Mouse (Mus musculus) heart, embryonic 10.5 days (tissue): ENCODE measurements around the gene Rab12. TPM values are rescaled to one million over a fixed set of nuclear protein-coding genes. Genes with fewer than 3 reads are reported as not detected.
"Not testable (repeated sequence)": the region's sequence is repeated elsewhere in the genome, so short reads cannot be mapped to it uniquely, and the experiment has no call there.

ENCODE experiments used
- DNase-seq: peaks from one replicate; pipeline ENCODE4 v3.0.0-alpha.2; 2017; ENCODE audit warnings: low spot score
- H3K27ac ChIP-seq: fragments of 300-500 bp; sonication (generic); 2 replicates; pipeline ENCODE4 v1.5.1; 2016; ENCODE audit warnings: mild to moderate bottlenecking
- H3K27me3 ChIP-seq: fragments of 300-500 bp; sonication (generic); 2 replicates; pipeline ENCODE4 v1.6.1; 2016; ENCODE audit warnings: mild to moderate bottlenecking; ENCODE audit not compliant: poor library complexity, insufficient read depth, severe bottlenecking
- H3K36me3 ChIP-seq: fragments of 300-500 bp; sonication (generic); 2 replicates; pipeline ENCODE4 v1.6.1; 2016; ENCODE audit warnings: mild to moderate bottlenecking, moderate library complexity
- H3K4me1 ChIP-seq: fragments of 300-500 bp; sonication (generic); 2 replicates; pipeline ENCODE4 v1.6.1; 2016; ENCODE audit warnings: mild to moderate bottlenecking
- H3K4me3 ChIP-seq: fragments of 300-500 bp; sonication (generic); 2 replicates; pipeline ENCODE4 v1.5.1; 2016; ENCODE audit warnings: mild to moderate bottlenecking, moderate library complexity
- H3K9me3 ChIP-seq: fragments of 300-500 bp; sonication (generic); 2 replicates; pipeline ENCODE4 v1.6.1; 2016; ENCODE audit warnings: mild to moderate bottlenecking, moderate library complexity
- WGBS: fragments of 180-500 bp; shearing (Covaris S2); methylation state at CpG from one replicate; pipeline ENCODE4 v1.1.7; 2016; 5-methylcytosine and 5-hydroxymethylcytosine counted together
- polyA plus RNA-seq: library from polyadenylated mRNA; unstranded; fragments of >200 nt; fragmentation: Nextera tagmentation; extraction: Ambion mirVana; gene quantifications from 2 replicates; pipeline ENCODE4 v1.2.1, GENCODE M21; 2016

Rab12 gene
- 41.4 and 46.3 TPM in 2 replicates for polyA plus RNA-seq

GRCm38 (mm10) chr17:66519554-66520553 is at the start of gene Rab12:
TSS of gene Rab12 (minus strand) at chr17:66519729.
- Histone ChIP-seq H3K27ac (peak within 1 kb of the TSS; percentile 93), H3K9me3 (no peaks in the 10 kb centered on the region), H3K4me3 (peak within 1 kb of the TSS; percentile 88), H3K36me3 (peaks cover 7% of the 10 kb centered on the region; the same call in 1 of the 2 replicates), H3K4me1 (peaks cover 9% of the 10 kb centered on the region), H3K27me3 (no peaks in the 10 kb centered on the region)
- DNase-seq, result peak; percentile 93
- WGBS, result 8% methylated on average over 71 of the region's 71 CpGs

DNA sequence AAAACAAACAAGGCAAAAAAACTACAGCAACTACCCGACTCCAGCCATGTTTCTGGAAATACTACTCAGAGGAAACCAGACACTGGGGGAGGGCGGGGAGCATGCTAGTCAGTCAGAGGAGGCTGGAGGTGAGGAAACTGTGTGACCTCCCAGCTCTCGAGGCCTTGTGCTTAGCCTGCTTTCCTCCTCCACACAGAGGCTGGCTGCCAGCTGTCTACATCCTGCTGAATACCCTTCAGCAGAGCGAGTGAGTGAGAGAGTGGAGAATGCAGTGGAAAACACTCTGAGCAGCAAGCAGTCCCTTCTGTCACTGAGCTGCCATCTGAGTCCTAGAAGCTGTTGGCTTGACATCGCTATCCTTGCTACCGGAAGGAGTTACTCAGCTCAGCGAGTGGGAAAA is 44.7 kb upstream of the Rab12 start:
- no peak for DNase-seq
- H3K27ac ChIP-seq, result no peak overlapping the region
- no peaks in the 10 kb centered on the region for H3K27me3 ChIP-seq
- WGBS, result 62% methylated on average over 7 of the region's 7 CpGs
- no peaks in the 10 kb centered on the region for H3K36me3 ChIP-seq
- no peak overlapping the region for H3K4me3 ChIP-seq
- H3K9me3 ChIP-seq, result peaks cover 5% of the 10 kb centered on the region; the same call in 1 of the 2 replicates
- H3K4me1 ChIP-seq, result peaks cover 6% of the 10 kb centered on the region; the same call in 1 of the 2 replicates

DNA sequence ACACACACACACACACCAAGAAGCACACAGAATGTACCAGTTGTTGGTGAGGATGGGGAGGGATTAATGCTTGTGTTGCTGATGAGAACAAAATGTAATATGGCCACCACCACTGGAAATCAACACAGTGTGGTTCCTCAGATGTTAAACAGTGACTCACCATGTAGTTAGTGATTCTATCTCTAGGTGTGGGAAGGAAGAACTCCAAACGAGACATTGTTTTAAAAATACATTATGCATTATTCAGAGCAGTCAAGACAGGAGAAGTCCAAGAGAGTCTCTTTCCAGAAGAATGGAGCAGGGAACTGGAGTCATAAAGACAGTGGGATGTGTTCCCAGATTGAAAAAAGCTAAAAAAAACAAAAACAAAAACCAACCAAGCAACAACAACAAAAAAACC is 44.0 kb upstream of the Rab12 start:
- 63% methylated on average over 1 of the region's 1 CpGs for WGBS
- H3K4me1 ChIP-seq, result peaks cover 6% of the 10 kb centered on the region; the same call in 1 of the 2 replicates
- H3K4me3 ChIP-seq, result no peak overlapping the region
- H3K27me3 ChIP-seq, result no peaks in the 10 kb centered on the region
- peaks cover 5% of the 10 kb centered on the region; the same call in 1 of the 2 replicates for H3K9me3 ChIP-seq
- no peaks in the 10 kb centered on the region for H3K36me3 ChIP-seq
- H3K27ac ChIP-seq, result no peak overlapping the region
- DNase-seq, result no peak

- Histone ChIP-seq H3K27me3 (no peaks in the 10 kb centered on the region), H3K36me3 (no peaks in the 10 kb centered on the region), H3K9me3 (peaks cover 5% of the 10 kb centered on the region; the same call in 1 of the 2 replicates), H3K4me3 (no peak overlapping the region), H3K27ac (no peak overlapping the region), H3K4me1 (peaks cover 3% of the 10 kb centered on the region; the same call in 1 of the 2 replicates)
- 68% methylated on average over 2 of the region's 2 CpGs for WGBS
- DNase-seq, result no peak
Measured at GRCm38 (mm10) chr17:66561380-66561779, 41.9 kb upstream of the Rab12 start.

- H3K4me3 ChIP-seq, result no peak overlapping the region
- no peak for DNase-seq
- no peaks in the 10 kb centered on the region for H3K9me3 ChIP-seq
- no peaks in the 10 kb centered on the region for H3K27me3 ChIP-seq
- no peaks in the 10 kb centered on the region for H3K4me1 ChIP-seq
- WGBS, result 86% methylated on average over 17 of the region's 17 CpGs
- H3K27ac ChIP-seq, result no peak overlapping the region
- H3K36me3 ChIP-seq, result no peaks in the 10 kb centered on the region
Measured at GRCm38 (mm10) chr17:66558404-66559317, 39.1 kb upstream of the Rab12 start.

- H3K27ac ChIP-seq, result no peak overlapping the region
- H3K4me1 ChIP-seq, result no peaks in the 10 kb centered on the region
- no peak overlapping the region for H3K4me3 ChIP-seq
- H3K36me3 ChIP-seq, result no peaks in the 10 kb centered on the region
- WGBS, result 82% methylated on average over 4 of the region's 4 CpGs
- no peak for DNase-seq
- no peaks in the 10 kb centered on the region for H3K27me3 ChIP-seq
- H3K9me3 ChIP-seq, result 0 out of 2 replicates have a peak, but pooled peaks cover 3% of the 10 kb centered on the region
Measured at GRCm38 (mm10) chr17:66552690-66553089, 33.2 kb upstream of the Rab12 start.

DNA sequence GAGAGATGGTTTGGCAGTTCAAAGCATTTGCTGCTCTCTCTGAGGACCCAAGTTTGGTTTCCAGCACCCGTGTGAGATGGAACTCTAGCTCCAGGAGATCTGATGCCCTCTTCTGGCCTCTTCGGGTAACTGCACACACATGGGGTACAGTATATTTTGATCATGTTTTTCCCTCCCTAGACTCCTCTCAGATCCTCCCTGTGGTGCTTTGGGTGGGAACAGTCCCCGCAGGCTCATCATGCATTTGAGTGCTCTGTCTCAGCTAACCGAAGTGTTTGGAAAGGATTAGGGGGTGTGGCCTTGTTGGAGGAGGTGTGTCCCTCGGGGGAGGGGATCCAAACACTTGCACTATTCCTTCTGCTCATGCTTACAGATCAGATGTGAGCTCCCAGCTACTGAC is 31.0 kb upstream of the Rab12 start:
- Histone ChIP-seq H3K36me3 (no peaks in the 10 kb centered on the region), H3K4me1 (no peaks in the 10 kb centered on the region), H3K27ac (no peak overlapping the region), H3K27me3 (no peaks in the 10 kb centered on the region), H3K9me3 (0 out of 2 replicates have a peak, but pooled peaks cover 3% of the 10 kb centered on the region), H3K4me3 (no peak overlapping the region)
- WGBS, result 85% methylated on average over 5 of the region's 5 CpGs
- no peak for DNase-seq

DNA sequence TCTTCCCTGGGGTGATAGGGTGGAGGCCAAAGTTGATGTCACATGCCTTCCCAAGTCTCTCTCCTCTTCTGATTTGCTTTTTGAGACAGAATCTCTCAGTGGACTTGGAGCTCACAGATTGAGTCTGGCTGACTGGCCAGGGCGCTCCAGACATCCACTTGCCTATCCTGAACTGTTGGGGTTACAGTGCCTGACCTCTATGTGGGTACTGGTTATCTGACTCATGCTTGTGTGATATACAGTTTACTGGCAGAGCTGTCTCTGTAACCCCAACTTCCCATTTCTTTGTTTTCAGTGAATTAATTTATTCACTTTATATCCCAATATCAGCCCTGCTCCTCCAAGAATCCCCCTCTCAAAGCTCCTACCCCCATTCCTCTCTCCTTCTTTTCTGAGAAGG is 12.8 kb upstream of the Rab12 start:
- 88% methylated on average over 1 of the region's 1 CpGs for WGBS
- Histone ChIP-seq H3K4me3 (no peak overlapping the region), H3K36me3 (no peaks in the 10 kb centered on the region), H3K9me3 (peaks cover 4% of the 10 kb centered on the region; the same call in 1 of the 2 replicates), H3K27ac (no peak overlapping the region), H3K27me3 (no peaks in the 10 kb centered on the region), H3K4me1 (no peaks in the 10 kb centered on the region)
- no peak for DNase-seq

DNA sequence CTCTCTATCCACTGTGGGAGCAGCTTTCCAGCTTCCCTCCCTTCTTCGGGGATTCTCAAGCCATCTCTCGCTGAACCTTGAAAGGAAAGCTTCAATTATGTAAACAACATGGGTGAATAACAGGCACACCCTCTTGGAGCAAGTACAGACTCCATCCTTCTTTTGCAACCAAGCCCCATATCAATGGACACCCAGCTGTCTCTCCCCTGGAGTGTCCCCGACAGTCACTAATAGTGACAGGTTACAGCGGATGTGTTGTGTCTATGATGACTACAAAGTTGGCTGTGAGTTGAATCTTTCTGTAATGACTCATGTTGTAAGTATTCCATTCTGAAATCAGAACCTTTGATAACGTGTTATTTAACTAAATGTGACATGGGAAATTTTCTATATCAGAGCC is 3.9 kb upstream of the Rab12 start:
- H3K4me1 ChIP-seq, result peaks cover 5% of the 10 kb centered on the region
- no peaks in the 10 kb centered on the region for H3K36me3 ChIP-seq
- DNase-seq, result no peak
- no peak overlapping the region for H3K27ac ChIP-seq
- no peaks in the 10 kb centered on the region for H3K9me3 ChIP-seq
- 76% methylated on average over 5 of the region's 5 CpGs for WGBS
- H3K4me3 ChIP-seq, result no peak overlapping the region
- H3K27me3 ChIP-seq, result no peaks in the 10 kb centered on the region

DNA sequence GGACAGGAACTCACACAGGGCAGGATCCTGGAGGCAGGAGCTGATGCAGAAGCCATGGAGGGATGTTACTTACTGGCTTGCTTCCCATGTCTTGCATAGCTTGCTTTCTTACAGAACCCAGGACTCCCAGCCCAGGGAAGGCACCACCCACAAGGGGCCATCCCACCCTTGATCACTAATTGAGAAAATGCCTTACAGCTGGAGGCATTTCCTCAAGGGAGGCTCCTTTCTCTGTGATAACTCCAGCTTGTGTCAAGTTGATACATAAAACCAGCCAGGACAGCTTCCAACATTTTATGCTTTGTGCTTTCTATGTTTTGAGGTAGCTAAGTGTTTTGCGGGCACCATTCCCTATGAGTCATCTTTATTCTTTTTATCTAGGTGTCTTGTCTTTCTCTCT is 3.1 kb upstream of the Rab12 start:
- H3K4me3 ChIP-seq, H3K36me3 ChIP-seq, H3K4me1 ChIP-seq, DNase-seq, H3K9me3 ChIP-seq, H3K27me3 ChIP-seq, H3K27ac ChIP-seq: not testable (repeated sequence)
- WGBS, result 91% methylated on average over 1 of the region's 1 CpGs

DNA sequence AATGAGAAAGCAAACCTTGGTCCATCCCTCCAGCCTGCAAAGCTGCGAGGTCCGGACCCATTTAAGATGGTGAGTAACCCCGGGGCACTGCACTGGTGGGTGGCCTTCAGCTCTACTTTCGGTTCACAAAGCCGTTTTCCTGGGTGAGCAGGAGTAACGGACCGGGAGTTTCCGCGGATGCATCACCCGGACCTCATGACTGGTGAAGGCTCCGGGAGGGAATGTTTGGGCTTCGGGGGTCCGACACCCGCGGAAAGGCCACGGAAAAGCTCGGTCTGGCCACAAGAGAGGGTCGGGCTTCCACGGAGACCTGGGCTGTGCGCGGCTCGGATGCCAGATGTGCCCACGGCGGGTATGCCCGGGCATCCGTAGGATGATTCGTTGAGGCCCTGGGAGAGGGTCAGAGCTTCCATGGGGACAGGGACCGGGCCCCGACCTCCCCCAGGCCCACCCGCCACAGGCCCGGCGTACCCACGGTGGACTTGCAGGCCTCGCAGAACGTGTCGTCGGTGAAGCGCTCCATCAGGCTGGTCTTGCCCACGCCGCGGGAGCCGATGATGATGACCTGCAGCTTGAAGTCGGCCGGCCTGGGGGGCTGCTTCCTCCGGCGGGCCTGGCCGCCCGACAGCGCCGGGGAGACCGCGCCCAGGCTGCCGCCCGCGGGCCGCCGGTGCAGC is 514 bp downstream of the Rab12 start:
- peak; percentile 77 for DNase-seq
- peak overlapping the region; percentile 93 for H3K27ac ChIP-seq
- H3K9me3 ChIP-seq, result no peaks in the 10 kb centered on the region
- H3K36me3 ChIP-seq, result peaks cover 7% of the 10 kb centered on the region; the same call in 1 of the 2 replicates
- under 1% methylated on average over 57 of the region's 57 CpGs for WGBS
- H3K27me3 ChIP-seq, result no peaks in the 10 kb centered on the region
- peak overlapping the region; percentile 88 for H3K4me3 ChIP-seq
- peaks cover 9% of the 10 kb centered on the region for H3K4me1 ChIP-seq

DNA sequence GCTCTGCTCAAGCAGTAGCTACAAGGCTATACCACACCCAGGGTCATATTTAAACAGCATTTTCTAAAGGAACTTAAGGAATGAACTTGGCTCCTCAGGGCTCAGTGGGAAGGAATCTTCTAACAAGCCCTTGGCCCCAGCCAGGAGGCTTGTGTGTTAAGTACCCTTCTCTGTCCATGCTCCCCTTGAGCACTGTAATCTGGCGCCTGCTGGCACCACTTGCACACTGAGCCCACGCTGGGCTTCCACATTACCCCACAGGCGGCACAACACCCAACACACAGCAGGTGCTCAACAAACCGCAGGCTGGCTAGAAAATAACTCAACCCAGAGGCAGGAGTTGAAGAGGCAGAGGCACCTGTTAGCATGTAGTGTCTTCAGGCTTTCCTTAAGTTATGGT is 2.6 kb downstream of the Rab12 start:
- peaks cover 9% of the 10 kb centered on the region; the same call in 1 of the 2 replicates for H3K36me3 ChIP-seq
- no peak overlapping the region for H3K4me3 ChIP-seq
- H3K27ac ChIP-seq, result no peak overlapping the region
- no peaks in the 10 kb centered on the region for H3K27me3 ChIP-seq
- 89% methylated on average over 4 of the region's 4 CpGs for WGBS
- peaks cover 12% of the 10 kb centered on the region for H3K4me1 ChIP-seq
- no peak for DNase-seq
- no peaks in the 10 kb centered on the region for H3K9me3 ChIP-seq
